Mouse (Mus musculus): ENCODE results near the gene Ptafr.

DNA sequence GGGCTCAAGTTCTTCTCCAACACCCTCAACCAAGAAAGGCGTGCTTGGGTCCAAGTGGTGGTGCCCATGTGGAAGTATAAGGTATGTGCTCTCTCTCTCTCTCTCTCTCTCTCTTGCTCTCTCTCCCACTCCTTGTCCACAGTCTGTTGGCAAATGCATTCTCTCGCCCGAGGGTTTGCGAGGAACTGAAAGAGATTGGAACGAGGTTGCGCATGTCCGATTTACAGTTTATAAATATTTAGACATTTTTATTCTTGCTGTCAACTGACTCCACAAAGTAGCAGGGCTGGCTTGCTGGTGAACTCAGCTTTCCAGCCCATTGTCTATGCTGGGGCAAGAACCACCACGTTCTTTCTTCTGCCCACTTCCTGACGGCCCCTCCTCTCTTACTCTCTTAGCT, 7.3 kb downstream of the Ptafr start:
- TF ChIP-seq POLR2A (IDR thresholded peaks at IDR 0.05; ENCODE audit: low read depth, low read length) (no peak), CTCF (conservative IDR thresholded peaks at IDR 0.05 in 1 of 2, IDR thresholded peaks at IDR 0.05 in 1 of 2; ENCODE audit: low read depth in 2 of 2, low read length in 2 of 2) (no peak), E2F4 (IDR thresholded peaks at IDR 0.05; ENCODE audit: insufficient replicate concordance, low read depth, low read length) (no peak), MAFK (IDR thresholded peaks at IDR 0.05; ENCODE audit: insufficient replicate concordance, low read length) (no peak), CHD1 (IDR thresholded peaks at IDR 0.05; ENCODE audit: low read depth, low read length) (no peak), TBP (conservative IDR thresholded peaks at IDR 0.05; ENCODE audit: low read depth, low read length) (no peak)

Measured in CH12.LX (cell line).